Mouse (Mus musculus): ENCODE results near the gene Adm2. TPM values are rescaled to one million over a fixed set of nuclear protein-coding genes. Genes with fewer than 3 reads are reported as not detected.
A peak's percentile ranks its signal among the peaks of the same experiment; 100 is the strongest.

Adm2 gene
- polyA plus RNA-seq, 1 experiment from 2014 or later = 0.33 TPM

GRCm38 (mm10) chr15:89316146-89316545, 6.4 kb upstream of the Adm2 start:
- Histone ChIP-seq H3K36me3 (ENCODE audit: insufficient read depth) (no peaks in the 10 kb centered on the region), H3K4me3 (ENCODE audit: low read depth, low read length) (no peak overlapping the region), H3K27me3 (ENCODE audit: insufficient read depth, low read length) (no peaks in the 10 kb centered on the region), H3K9ac (no peak overlapping the region), H3K4me2 (no peak overlapping the region), H3K9me3 (ENCODE audit: low read depth, low read length) (no peaks in the 10 kb centered on the region), H3K27ac (ENCODE audit: low read depth) (no peak overlapping the region), H3K4me1 (ENCODE audit: insufficient read depth) (peaks cover 12% of the 10 kb centered on the region; the same call in 1 of the 2 replicates)
- WGBS = 62% methylated on average over 11 of the region's 11 CpGs
- DNase-seq = peak; percentile 30
- TF ChIP-seq CTCF (IDR thresholded peaks at IDR 0.05; ENCODE audit: low read depth) = peak; percentile 45
- ATAC-seq (ENCODE audit: insufficient read depth) = no peak

- no peak for DNase-seq
- WGBS = 70% methylated on average over 8 of the region's 8 CpGs
- H3K4me3 ChIP-seq (ENCODE audit: low read depth, low read length) = no peak overlapping the region
Measured at GRCm38 (mm10) chr15:89321264-89321663, 1.3 kb upstream of the Adm2 start.

DNA sequence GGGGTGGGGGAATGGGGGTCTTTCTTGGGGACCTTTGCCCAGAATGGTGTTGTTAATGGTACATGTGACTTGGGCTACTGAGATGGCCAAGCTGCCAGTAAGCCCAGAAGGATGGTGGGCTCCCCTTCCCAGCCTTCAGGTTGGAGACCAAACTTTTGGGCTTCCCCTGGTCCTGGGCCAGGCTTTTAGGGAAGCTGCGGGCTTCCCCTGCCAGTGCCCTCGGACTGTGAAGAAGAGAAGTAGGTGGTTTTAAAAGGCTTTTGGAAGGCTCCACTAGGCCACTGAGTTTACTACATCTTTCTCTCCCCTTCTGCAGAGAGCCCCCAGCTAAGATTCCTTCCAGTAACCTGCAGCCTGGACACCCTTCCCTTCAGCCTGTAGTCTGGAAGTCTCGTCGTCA, 1.1 kb downstream of the Adm2 start:
- Histone ChIP-seq H3K27me3 (ENCODE audit: insufficient read depth, low read length) (0 out of 2 replicates have a peak, but pooled peaks cover 7% of the 10 kb centered on the region), H3K27ac (ENCODE audit: low read depth) (no peak overlapping the region), H3K36me3 (ENCODE audit: insufficient read depth) (no peaks in the 10 kb centered on the region), H3K9ac (no peak overlapping the region), H3K4me1 (ENCODE audit: insufficient read depth) (no peaks in the 10 kb centered on the region), H3K9me3 (ENCODE audit: low read depth, low read length) (no peaks in the 10 kb centered on the region), H3K4me2 (peak overlapping the region; percentile 55; the same call in 1 of the 2 replicates), H3K4me3 (ENCODE audit: low read depth, low read length) (no peak overlapping the region)
- TF ChIP-seq CTCF (IDR thresholded peaks at IDR 0.05; ENCODE audit: low read depth) = no peak
- 74% methylated on average over 4 of the region's 4 CpGs for WGBS
- DNase-seq (no peak), ATAC-seq (ENCODE audit: insufficient read depth) (no peak)

More at GRCm38 (mm10) chr15:89321264-89321663, 1.3 kb upstream of the Adm2 start:
- H3K27me3 ChIP-seq (ENCODE audit: insufficient read depth, low read length) = 0 out of 2 replicates have a peak, but pooled peaks cover 7% of the 10 kb centered on the region
- H3K9me3 ChIP-seq (ENCODE audit: low read depth, low read length) = no peaks in the 10 kb centered on the region
- H3K36me3 ChIP-seq (ENCODE audit: insufficient read depth) = no peaks in the 10 kb centered on the region
- no peak overlapping the region for H3K9ac ChIP-seq
- H3K4me2 ChIP-seq = no peak overlapping the region
- no peaks in the 10 kb centered on the region for H3K4me1 ChIP-seq (ENCODE audit: insufficient read depth)
- no peak for TF ChIP-seq CTCF (IDR thresholded peaks at IDR 0.05; ENCODE audit: low read depth)
- no peak for ATAC-seq (ENCODE audit: insufficient read depth)
- H3K27ac ChIP-seq (ENCODE audit: low read depth) = no peak overlapping the region

- no peak for TF ChIP-seq CTCF (IDR thresholded peaks at IDR 0.05; ENCODE audit: low read depth)
- 0 out of 2 replicates have a peak, but pooled peaks cover 7% of the 10 kb centered on the region for H3K27me3 ChIP-seq (ENCODE audit: insufficient read depth, low read length)
- no peak overlapping the region for H3K27ac ChIP-seq (ENCODE audit: low read depth)
- no peak overlapping the region for H3K4me2 ChIP-seq
- no peak overlapping the region for H3K4me3 ChIP-seq (ENCODE audit: low read depth, low read length)
- no peak overlapping the region for H3K9ac ChIP-seq
- H3K9me3 ChIP-seq (ENCODE audit: low read depth, low read length) = no peaks in the 10 kb centered on the region
- no peaks in the 10 kb centered on the region for H3K36me3 ChIP-seq (ENCODE audit: insufficient read depth)
- WGBS = 48% methylated on average over 5 of the region's 5 CpGs
- ATAC-seq (ENCODE audit: insufficient read depth) (no peak), DNase-seq (no peak)
- H3K4me1 ChIP-seq (ENCODE audit: insufficient read depth) = no peaks in the 10 kb centered on the region
Measured at GRCm38 (mm10) chr15:89326441-89326840, 3.9 kb downstream of the Adm2 start.

DNA sequence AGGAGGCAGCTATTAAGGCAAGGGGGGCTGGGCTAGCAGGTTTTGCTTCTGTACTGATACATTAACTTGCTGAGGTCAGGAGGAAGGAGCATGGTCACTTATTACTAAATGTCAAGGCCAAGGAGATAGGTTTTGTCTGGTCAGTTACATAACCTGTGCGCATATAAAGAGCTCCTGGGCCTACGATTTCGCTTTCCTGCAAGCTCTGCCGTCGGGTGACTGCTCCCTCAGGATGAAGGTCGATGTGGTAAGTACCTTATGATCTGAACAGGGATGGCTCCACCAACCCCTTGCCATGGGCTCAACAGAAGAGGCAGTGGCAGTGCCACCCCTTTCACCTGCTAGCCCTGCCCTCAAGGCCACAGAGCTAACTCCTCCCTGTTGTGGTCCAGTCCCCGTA, 11.8 kb downstream of the Adm2 start, which contains the start of gene Miox:
Miox (plus strand) TSS at position 128 of the 400 bp plus-strand sequence.
- no peak for ATAC-seq (ENCODE audit: insufficient read depth)
- Histone ChIP-seq H3K27me3 (ENCODE audit: insufficient read depth, low read length) (no peaks in the 10 kb centered on the region), H3K27ac (ENCODE audit: low read depth) (no peak within 1 kb of the TSS), H3K4me1 (ENCODE audit: insufficient read depth) (no peaks in the 10 kb centered on the region), H3K36me3 (ENCODE audit: insufficient read depth) (no peaks in the 10 kb centered on the region), H3K4me3 (ENCODE audit: low read depth, low read length) (no peak within 1 kb of the TSS), H3K9me3 (ENCODE audit: low read depth, low read length) (no peaks in the 10 kb centered on the region), H3K9ac (no peak within 1 kb of the TSS), H3K4me2 (no peak within 1 kb of the TSS)
- no peak for TF ChIP-seq CTCF (IDR thresholded peaks at IDR 0.05; ENCODE audit: low read depth)
- 85% methylated on average over 7 of the region's 7 CpGs for WGBS
- DNase-seq = no peak

- ATAC-seq (ENCODE audit: insufficient read depth) (no peak), DNase-seq (no peak)
- no peak overlapping the region for H3K4me2 ChIP-seq
- H3K27ac ChIP-seq (ENCODE audit: low read depth) = no peak overlapping the region
- 75% methylated on average over 17 of the region's 17 CpGs for WGBS
- no peaks in the 10 kb centered on the region for H3K9me3 ChIP-seq (ENCODE audit: low read depth, low read length)
- H3K4me1 ChIP-seq (ENCODE audit: insufficient read depth) = no peaks in the 10 kb centered on the region
- H3K4me3 ChIP-seq (ENCODE audit: low read depth, low read length) = no peak overlapping the region
- H3K36me3 ChIP-seq (ENCODE audit: insufficient read depth) = no peaks in the 10 kb centered on the region
- no peak overlapping the region for H3K9ac ChIP-seq
- TF ChIP-seq CTCF (IDR thresholded peaks at IDR 0.05; ENCODE audit: low read depth) = no peak
- H3K27me3 ChIP-seq (ENCODE audit: insufficient read depth, low read length) = no peaks in the 10 kb centered on the region
Measured at GRCm38 (mm10) chr15:89334774-89335537, 12.4 kb downstream of the Adm2 start.

DNA sequence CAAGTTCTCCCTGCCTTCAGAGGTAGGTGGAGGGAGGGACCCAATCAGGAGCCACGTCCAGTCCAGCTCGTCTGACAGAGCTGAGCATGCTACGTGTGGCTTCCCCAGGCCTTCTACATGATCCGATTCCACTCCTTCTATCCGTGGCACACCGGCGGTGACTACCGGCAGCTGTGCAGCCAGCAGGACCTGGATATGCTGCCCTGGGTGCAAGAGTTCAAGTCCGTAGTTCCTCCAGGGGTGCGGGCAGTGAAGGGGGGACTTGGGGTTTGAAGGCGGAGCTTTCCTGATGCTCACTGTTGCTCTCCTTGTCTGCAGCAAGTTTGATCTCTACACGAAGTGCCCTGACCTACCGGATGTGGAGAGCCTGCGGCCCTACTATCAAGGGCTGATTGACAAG, 13.9 kb downstream of the Adm2 start:
- no peak overlapping the region for H3K4me3 ChIP-seq (ENCODE audit: low read depth, low read length)
- H3K4me1 ChIP-seq (ENCODE audit: insufficient read depth) = no peaks in the 10 kb centered on the region
- 76% methylated on average over 14 of the region's 14 CpGs for WGBS
- H3K36me3 ChIP-seq (ENCODE audit: insufficient read depth) = no peaks in the 10 kb centered on the region
- no peak for TF ChIP-seq CTCF (IDR thresholded peaks at IDR 0.05; ENCODE audit: low read depth)
- ATAC-seq (ENCODE audit: insufficient read depth) (no peak), DNase-seq (no peak)
- H3K9ac ChIP-seq = no peak overlapping the region
- no peak overlapping the region for H3K4me2 ChIP-seq
- H3K27ac ChIP-seq (ENCODE audit: low read depth) = no peak overlapping the region
- no peaks in the 10 kb centered on the region for H3K9me3 ChIP-seq (ENCODE audit: low read depth, low read length)
- no peaks in the 10 kb centered on the region for H3K27me3 ChIP-seq (ENCODE audit: insufficient read depth, low read length)
